Mouse (Mus musculus): ENCODE measurements around the gene Cel.
A peak's percentile ranks its signal among the peaks of the same experiment; 100 is the strongest.

Cel gene

DNA sequence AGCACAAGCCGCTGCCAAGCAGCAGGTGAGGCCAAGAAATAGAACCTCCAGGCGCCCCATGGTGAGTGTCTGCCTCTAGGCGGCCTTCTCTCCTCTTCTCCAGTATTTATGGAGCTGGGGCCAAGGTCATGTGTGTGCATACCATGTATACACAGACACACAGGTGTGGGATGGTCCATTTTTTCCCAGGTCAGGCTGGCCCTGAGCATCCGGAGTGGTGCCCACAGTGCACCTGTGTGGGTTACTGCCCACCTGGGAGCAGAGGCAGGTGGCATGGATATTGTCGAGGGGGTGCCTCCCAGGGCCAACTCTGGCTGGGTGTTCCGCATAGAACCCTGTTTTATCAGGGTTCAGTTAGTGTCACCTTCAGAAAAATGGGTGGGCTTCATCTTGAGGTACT is at the start of gene Cel:
TSS of gene Cel (minus strand) at position 101 of the 400 bp plus-strand sequence.
- no peak for DNase-seq

DNA sequence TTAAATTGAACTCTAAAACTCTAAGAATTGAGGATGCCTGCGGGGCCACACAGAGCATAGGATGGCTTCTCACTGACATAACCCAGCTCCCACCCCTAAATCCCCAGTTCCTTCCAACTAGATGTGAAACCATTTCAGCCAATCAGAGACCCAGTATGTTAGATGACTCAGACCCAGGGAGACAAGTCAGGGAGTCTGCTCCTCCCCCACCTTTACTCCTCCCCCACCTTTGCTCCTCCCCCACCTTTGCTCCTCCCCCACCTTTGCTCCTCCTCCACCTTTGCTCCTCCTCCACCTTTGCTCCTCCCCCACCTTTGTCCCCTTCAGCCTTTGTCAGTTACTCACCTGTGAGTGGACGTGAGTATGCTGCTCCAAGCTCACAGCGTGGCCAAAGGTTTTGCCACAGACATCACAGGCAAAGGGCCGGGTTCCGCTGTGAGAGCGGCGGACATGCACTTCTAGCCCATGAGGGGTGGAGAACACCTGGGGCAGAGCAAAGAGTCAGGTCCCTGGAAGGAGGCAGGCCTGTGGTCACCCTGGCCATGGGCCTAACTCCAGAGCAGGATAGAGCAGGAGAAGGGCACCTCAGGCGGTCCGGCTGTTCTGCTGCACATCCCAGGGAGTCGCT is 49.3 kb upstream of the Cel start:
- DNase-seq, result no peak

DNA sequence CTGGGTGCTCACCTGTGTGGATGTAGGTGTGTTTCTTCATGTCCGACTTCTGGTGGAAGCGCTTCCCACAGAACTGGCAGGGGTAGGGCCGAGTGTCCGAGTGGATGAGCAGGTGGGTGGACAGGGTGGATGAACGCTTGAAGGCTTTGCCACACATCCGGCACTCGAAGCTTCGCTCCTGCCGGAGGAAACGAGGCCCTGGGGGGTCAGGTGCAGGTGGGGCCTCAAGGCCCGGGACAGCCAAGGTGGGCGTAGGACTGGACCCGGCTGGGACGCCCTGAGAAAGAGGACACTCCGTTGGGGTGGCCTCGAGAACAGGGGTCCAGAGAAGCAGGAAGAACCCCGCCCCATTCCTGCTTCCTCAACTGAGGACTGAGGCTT is 48.2 kb upstream of the Cel start:
- no peak for DNase-seq

DNA sequence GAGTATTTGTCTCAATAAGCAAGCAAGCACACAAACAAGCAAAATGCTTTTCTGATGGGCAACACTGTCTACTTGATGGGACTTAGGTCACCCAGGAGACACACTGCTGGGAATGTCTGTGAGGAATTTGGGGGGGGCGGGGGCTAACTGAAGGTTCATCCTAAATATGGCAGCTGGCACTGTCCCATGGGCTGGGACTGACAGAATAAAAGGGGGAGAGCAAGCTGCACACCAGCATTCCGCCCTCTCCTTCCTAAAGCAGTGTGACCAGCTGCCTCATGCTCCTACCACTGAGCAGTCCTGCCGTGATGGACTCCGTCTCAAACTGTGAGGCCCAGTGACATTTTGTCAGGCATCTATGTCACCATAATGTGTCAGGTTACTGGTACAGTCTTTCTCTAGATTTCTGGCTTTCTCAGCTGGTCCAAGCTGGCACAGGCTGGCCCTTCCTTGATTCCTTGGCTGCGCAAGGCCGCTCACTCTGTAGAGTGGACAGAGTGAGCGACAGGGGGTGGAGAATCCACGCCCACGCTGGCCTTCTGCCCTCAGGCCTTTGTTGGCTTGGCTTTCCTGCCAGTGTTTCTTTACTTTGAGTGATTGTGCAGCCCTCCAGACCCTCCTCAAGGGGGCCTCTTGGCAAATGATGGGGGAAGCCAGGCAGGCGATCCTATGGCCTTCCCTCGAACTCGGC is 47.7 kb upstream of the Cel start:
- DNase-seq, result no peak

DNA sequence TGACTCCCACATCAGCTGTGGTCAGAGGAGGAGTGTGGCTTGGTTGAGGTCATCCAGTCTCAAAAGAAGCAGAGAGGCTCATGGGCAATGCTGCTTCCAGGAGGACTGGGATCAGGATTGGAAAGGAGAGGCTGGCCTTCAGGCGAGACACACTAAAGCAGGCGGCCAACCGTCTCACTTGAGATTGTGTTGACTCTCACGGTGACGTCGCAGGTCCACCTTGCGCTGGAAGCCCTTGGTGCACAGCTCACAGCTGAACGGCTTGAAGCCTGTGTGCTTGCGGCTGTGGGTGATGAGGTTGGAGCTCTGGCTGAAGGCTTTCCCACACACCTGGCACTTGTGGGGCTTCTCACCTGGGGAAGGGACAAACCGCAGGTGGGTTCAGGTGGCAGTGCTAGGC is 46.6 kb upstream of the Cel start:
- no peak for DNase-seq

DNA sequence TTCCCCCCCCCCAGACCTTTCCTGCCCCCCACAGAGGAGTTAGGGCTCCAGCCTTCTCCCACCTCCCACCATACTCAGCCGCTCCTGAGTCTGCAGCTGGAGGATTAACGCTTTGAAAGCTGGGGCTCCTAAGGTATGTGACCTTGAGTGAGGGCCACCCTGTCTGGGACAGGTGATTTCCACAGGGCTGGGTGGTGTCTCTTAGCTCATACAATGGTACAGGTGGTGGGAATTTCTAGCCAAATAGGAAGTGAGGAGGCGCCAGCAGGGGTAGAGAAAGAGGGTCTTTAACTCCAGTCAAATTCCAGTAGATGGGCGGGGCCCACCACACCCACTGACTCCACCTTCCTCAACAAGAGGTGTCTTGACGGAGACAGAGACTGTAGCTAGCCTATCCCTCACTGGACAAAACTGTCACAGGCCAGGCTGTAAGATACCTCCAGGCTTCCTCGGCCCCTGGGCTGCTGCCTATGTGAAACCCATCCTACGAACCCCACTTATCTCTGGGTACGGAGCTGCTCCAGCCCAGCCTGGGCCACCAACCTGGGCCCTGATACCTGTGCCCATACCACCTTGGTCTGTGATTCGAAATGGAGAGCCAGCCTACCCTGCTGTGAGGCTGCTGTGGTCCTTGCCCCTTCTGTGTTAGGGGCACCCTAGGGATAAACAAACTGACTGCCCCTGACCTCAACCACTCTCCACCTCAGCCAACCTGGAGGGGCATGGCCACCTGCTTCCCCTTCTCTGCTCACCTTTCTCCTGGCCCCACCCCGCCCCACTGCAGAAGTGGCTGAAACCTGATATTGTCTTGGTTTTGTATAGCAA is 44.4 kb upstream of the Cel start:
- no peak for DNase-seq

DNA sequence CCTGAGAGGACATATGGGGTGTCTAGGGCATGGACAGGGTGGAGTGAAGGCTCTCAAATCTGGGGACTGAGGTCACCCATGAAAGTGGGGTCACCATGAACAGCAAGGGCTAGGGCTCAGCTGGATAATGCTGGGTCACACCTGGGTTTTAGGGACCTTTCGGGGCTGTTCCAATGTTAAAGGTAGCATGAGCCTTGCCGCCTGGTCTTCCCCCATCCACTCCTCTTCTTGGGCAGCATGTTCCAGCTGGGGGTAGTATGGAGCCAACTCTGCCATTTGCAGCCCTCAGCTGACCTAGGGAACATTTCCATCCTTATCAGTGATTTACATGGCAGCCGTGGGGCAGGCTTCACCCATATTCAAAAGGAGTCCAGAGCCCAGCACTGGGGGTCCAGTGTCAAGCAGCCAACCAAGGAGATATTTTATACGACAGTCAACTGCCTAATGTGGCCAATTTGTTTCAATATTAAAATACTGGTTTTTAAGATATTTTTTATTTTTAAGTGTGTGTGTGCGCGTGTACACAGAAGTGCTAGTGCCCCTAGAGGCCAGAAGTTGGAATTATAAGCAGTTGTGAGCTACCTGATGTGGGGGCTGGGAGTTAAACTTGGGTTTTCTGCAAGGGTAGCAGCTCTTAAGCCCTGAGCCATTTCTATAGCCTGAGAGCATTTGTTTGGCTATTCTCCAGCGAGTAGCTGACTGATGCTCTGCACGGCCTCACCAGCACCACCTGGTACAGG is 43.6 kb upstream of the Cel start:
- DNase-seq, result no peak

DNA sequence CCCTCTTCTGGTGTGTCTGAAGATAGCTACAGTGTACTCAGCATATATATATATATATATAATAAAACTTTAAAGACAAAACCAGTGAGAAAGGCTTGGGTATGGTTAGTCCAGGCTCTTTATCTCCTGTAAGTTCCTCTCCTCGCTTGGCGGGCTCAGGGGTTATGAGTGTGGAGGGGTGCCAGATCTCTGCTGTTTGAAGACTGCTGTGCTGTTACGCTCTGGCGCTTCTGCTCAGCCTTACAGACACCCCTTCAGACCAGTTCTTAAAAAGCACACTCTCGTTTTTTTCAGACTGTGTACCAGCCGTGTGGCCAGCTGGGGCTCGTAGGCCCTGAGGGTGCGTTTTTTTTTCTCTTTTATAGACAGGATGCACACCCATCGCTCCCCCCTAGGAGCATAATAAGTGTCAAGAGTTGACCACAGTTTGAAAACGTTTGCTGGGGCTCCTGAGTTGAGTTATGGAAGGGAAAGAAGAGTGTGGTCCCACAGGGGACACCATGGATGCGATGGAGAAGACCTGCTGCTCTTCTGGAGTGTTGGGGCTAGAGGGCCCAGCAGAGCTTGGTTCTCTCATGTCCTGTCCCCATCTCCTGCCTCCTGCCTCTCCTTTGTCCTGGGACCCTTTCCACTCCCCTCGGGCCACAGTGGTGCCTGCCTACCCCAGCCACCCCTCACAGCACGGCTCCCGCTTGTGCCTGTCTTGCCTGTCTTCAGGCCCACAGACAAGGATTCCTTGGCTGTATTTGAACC is 42.8 kb upstream of the Cel start:
- DNase-seq, result no peak

DNA sequence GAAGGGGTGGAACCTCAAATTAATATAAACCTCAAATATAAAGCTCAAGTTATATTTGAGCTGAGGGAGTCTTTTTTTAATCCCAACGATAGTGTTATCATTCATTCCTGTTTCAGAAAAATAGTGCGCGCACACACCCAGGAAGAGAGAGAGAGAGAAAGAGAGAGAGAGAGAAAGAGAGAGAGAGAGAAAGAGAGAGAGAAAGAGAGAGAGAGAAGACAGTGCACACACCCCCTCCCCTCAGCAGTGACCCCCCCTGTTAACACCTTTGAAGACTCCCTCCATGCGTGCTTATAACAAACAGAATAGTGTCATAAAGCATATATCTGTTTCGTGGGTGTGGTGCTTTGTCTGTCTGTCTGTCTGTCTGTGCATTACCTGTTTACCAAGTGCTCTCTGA is 40.3 kb upstream of the Cel start:
- DNase-seq, result no peak

DNA sequence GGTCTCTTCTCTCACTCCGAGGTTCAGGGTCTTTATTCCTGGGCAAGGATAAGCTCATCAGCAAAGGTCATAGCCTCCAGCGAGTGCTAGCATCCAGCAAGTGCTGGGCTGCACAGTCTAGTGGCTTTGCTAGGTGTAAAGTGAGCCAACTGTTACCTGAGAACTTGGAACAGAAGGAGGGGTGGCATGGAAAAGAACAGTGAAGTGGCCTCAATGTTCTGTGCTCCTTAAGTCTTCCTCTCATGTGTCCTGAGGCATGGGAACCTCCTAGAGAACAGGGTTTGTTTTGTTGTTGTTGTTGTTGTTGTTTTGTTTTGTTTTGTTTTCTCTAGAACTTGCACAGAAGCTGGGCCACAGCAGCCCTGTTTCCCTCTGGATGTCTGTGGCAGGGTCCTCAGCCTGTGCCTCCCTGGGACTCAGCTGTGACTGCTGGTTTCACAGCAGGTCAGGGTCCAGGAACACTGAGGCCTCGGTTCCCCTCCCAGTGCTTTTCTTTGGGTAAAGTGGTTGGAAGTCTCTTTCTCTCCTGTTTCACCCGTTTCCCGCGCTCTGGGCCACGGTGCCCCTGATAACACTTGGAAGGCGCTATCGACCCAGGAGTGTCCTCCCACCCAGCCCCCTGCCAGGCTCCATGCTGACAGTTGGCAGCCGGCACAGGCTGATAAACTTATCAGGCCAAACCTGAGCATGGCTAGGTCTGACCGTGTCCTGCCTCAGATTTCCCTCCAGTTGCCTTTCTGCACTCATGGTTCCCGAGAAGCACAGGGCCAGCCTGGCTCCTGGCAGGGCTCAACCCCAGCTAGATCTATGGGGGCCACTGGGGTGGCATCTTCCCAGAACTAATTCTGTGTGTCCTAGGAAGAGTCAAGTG is 38.8 kb upstream of the Cel start:
- no peak for DNase-seq

DNA sequence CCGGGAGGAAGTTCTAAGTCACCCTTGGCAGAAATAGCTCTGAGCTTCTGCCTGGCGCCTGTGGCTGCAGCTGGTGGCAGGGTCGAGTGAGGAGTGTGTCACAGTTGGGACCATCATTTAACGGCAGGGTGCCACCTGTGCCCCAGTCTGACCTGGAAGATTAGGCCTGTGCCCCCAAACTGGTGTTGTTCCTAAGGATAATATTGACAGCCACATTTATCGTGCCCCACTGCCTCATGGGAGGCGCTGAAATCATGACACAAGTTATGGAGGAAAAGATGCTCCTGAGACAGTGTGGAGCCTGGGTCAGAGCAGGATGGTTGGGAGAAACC is 36.3 kb upstream of the Cel start:
- DNase-seq, result no peak

DNA sequence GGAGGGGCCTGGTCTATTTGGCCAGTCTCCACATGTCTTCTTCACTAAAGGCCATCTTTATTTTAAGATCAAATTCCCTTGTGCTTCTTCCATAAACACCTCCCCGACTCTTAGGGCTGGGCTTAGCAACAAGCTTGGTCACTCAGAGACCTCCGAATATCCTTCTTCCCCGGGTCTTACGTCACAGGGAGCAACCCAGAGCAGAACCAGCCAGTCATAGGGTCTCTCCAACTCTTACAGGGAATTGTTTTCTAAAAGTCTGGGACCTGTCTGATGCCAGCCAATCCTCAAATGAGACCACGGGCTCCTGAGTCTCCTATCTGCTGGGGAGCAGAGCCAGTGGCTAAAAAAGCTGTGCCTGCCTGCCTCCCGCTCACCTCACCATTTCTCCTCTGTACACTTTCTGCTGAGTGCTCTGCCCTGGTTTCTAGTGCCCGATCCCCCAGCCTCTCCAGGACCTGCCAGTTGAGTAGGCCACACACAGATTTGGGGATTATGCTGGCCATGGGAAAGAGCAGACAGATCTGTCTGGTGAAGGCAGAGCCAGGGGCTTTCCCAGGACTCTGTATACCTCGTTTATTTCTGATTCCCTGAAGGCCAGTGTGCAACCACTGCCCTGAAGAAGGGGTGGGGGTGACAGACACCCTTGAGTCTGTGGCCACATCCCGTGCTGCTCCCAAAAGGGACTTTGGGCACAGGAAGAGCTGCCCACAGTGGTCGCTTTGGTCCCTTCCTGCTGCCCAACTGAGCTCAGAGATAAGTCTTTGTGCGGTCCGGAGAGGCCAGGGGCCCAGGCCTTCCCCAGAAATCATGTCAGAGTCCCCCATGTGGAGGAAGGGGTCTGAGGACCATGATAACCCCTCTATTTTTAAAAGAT is 35.7 kb upstream of the Cel start:
- DNase-seq, result no peak

DNA sequence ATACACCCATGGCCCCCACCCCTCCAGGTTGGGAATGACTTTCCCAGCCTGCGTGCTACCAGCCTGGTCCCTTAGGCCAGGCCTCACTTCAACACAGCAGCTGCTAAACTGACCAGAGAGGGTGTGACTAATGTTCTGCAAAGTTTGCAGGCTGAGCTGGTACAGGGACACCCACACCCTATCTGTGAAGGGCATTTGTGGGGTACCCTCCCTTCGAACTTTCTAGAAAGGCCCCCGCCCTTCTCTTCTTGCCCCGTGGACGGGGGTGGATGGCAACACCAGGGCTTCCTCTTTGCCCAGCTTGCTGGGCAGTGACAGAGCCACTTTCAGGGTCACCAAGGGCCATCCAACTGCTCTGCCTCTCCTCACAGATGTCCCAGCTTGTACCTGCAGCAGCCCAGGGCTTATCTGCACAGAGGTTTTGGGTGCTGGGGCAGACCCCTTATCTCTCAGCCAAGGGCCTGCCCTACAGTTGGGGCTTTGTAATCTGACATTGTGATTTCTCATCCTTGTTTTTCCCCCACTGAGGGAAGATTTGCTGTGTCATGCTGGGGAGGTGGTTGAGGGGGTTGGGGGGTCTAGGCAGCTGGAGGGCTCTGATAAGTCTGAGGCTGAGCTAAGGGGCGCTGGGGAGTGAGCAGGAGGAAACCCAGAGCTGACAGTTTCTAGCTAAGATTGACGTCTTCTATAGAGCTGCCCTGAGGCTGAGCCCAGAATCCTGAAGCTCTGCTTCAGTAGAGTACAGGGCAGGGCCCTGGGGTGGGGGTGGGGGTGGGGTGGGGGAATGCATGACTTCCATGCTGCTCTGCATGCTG is 34.7 kb upstream of the Cel start:
- DNase-seq, result no peak

DNA sequence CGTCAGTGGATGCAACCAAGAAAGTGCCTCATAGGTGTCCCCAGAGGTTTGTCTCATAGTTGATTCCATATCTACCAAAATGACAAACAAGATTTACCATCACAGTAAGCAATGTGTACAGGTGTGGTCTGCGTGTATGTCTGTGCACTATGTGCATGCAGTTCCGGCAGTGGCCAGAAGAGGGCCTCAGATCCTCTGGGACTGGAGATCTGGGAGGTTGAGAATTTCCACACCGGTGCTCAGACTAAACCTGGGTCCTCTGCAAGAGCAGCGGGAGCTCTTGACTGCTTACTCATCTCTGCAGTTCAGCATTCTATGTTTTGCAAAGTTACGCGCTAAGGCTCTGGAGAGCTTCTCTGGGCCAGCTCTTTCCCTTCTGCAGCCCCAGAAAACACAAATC is 33.8 kb upstream of the Cel start:
- DNase-seq, result no peak

DNA sequence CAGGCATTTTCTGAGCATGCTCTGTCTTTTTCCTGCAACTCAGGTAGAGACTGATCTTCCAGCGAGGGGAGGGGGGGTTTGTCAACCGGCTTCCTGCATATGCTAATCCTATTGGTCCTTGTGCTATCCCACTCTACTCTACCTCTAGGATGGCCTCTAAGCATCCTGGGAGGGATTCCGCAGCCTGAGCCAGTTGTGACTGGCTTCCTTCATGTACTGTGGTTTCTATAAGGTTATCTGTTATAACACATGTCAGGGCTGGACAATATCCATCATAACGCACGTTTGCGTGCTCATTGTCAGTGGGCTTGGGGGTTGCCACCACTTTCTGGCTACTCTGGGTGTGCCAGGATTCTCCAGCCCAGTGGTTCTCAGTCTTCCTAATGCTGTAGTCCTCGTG is 32.8 kb upstream of the Cel start:
- no peak for DNase-seq

DNA sequence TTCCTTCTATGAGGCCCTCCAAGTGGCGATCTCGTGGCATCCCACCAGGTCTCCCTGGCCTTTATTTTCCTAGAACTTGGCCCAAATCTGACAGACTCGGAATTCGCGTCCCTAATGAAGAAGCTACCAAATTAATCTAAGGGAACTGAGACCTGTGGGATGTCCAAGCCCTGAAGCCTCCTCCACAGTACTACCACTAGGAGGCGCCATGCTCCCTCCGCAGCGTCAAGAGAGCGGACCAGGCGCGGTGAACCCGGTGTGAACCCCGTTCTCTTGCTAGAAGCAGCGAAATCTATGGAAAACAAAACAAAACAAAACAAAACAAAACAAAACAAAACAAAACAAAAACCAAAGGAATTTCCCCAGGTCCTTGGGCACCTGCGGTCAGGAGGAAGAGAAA is 29.6 kb upstream of the Cel start:
- peak; percentile 68 for DNase-seq

DNA sequence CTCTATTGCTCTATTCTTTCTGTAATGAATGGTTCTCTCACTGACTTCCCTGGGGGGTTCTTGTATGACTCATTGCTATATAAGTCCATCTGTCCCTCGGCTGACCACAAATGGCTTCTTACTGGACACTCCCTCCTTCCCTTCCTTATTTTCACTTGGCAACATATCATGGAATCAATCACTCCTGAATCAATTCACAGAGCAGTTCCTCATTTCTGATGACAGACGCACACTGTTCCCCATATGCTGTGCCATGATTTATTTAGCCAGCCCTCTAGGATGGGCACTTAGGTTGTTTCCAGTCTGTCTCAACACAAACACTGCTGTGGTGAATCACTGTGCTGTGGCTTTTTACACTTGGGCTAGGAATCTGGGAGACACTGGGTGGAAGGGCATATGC is 28.3 kb upstream of the Cel start:
- DNase-seq, result no peak

DNA sequence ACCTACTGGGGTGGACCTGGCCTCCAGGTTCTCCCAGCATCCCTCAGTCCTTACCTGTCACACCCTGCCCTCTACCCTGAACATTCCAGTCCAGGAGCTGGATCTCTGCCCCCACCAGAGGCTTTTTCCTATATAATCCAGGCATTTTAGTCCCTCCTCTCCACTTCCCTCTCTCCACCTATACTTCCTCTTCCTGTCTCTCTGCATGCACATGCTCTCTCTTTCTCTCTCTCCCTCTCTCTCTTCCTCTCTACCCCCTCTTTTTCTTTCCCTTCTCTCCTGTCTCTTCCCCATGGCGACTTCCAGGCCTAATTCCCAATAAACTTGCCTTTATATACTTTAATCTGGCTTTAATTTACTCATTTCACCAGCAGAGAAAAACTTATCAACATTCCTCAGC is 25.4 kb upstream of the Cel start:
- no peak for DNase-seq

DNA sequence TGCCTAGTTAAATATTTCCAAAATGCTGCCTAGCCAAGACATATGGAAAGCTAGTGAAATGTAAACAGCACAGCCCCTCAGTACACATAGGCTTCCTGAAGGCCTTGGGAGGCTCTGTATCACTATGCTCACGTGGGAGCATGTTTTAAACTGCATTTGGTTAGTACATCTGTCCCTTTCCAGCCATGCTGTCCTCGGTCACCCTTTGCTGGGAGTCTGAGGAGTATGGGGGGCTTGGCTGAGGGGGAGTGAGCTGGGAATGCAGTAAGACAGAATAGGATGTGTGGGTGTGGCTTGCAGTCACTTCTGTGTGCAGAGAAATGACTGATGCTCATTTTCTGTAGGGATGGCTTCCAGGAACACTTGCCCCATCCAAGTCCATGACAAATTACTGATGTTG is 22.5 kb upstream of the Cel start:
- no peak for DNase-seq

DNA sequence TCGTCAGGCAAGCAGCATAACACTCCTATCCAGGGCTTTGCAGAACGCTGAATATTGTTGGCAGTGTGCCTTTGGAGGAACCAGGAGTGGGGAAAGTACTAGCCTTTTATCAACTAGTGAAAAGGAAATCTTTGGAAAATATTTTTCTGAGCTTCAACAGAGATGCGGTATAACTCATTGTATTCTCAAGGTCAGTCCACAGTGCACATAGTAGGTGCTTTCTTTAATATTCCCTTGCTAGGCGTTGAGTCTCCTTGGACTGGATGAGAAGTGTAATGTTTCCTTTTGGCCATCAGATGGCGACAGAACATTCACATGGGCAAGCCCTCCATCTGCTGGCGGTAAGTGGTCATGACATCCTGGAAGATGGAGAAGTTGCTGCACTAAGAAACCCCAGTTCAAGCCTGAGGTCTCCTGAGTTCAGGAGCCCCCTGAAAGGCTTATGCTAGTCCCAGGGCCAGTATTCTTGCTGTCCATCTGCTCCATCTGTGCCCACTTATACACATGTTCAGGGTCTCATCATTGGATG is 21.9 kb upstream of the Cel start:
- DNase-seq, result peak; percentile 89

Data from kidney, adult 9 months (tissue).